Mouse (Mus musculus): ENCODE measurements around the gene Fscn3. TPM values are rescaled to one million over a fixed set of nuclear protein-coding genes. Genes with fewer than 3 reads are reported as not detected.

Fscn3 gene
- polyA plus RNA-seq, 1 experiment from 2014 or later: not detected

GRCm38 (mm10) chr6:28422651-28423290, 4.8 kb upstream of the Fscn3 start:
- H3K4me3 ChIP-seq (ENCODE audit: low read depth, low read length): peak overlapping the region; percentile 91
- H3K27ac ChIP-seq (ENCODE audit: low read depth, low read length): no peak overlapping the region
- H3K4me1 ChIP-seq (ENCODE audit: control insufficient read depth, insufficient read depth, low read length): peaks cover 16% of the 10 kb centered on the region
- peak; percentile 7; the same call in 1 of the 2 replicates for ATAC-seq (ENCODE audit: insufficient read depth, low FRiP score, low TSS enrichment)
- H3K36me3 ChIP-seq (ENCODE audit: control insufficient read depth, insufficient read depth, low read length): peaks cover 9% of the 10 kb centered on the region
- H3K9ac ChIP-seq (ENCODE audit: low read length): no peak overlapping the region
- DNase-seq (ENCODE audit: low spot score): no peak
- H3K27me3 ChIP-seq (ENCODE audit: control insufficient read depth, insufficient read depth, low read length): no peaks in the 10 kb centered on the region
- peak overlapping the region; percentile 72; the same call in 1 of the 2 replicates for H3K4me2 ChIP-seq (ENCODE audit: low read depth)
- 75% methylated on average over 15 of the region's 15 CpGs for WGBS
- H3K9me3 ChIP-seq (ENCODE audit: control insufficient read depth, low read length): no peaks in the 10 kb centered on the region

DNA sequence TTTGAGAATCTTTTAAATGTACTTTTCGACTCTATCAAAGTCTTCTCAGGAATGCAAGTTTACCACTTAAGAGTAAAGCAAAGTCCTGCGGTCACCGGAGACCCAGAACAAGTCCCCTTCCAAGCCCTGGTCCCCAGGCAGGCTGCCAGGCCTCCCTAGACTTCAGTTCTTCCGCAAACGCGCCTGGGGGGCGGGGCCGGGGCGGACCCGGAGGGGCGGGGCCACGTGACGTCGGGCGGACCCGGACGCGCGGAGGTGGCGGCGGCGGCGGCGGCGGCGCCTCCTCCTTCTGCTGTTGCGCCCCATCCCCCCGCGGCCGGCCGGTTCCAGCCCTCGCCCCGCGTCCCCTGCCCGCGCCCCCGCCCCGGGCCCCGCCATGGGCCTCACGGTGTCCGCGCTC, 4.3 kb upstream of the Fscn3 start, which contains the start of gene Arf5:
TSS of gene Arf5 (plus strand) at position 248 of the 400 bp plus-strand sequence.
- ATAC-seq (ENCODE audit: insufficient read depth, low FRiP score, low TSS enrichment) (peak; percentile 76), DNase-seq (ENCODE audit: low spot score) (peak; percentile 91)
- H3K27me3 ChIP-seq (ENCODE audit: control insufficient read depth, insufficient read depth, low read length): no peaks in the 10 kb centered on the region
- 2% methylated on average over 20 of the region's 42 CpGs for WGBS
- no peaks in the 10 kb centered on the region for H3K9me3 ChIP-seq (ENCODE audit: control insufficient read depth, low read length)
- H3K9ac ChIP-seq (ENCODE audit: low read length): peak within 1 kb of the TSS; percentile 89
- H3K4me3 ChIP-seq (ENCODE audit: low read depth, low read length): peak within 1 kb of the TSS; percentile 91
- H3K36me3 ChIP-seq (ENCODE audit: control insufficient read depth, insufficient read depth, low read length): peaks cover 5% of the 10 kb centered on the region
- H3K4me1 ChIP-seq (ENCODE audit: control insufficient read depth, insufficient read depth, low read length): peaks cover 16% of the 10 kb centered on the region
- peak within 1 kb of the TSS; percentile 72 for H3K4me2 ChIP-seq (ENCODE audit: low read depth)
- peak within 1 kb of the TSS; percentile 60 for H3K27ac ChIP-seq (ENCODE audit: low read depth, low read length)

DNA sequence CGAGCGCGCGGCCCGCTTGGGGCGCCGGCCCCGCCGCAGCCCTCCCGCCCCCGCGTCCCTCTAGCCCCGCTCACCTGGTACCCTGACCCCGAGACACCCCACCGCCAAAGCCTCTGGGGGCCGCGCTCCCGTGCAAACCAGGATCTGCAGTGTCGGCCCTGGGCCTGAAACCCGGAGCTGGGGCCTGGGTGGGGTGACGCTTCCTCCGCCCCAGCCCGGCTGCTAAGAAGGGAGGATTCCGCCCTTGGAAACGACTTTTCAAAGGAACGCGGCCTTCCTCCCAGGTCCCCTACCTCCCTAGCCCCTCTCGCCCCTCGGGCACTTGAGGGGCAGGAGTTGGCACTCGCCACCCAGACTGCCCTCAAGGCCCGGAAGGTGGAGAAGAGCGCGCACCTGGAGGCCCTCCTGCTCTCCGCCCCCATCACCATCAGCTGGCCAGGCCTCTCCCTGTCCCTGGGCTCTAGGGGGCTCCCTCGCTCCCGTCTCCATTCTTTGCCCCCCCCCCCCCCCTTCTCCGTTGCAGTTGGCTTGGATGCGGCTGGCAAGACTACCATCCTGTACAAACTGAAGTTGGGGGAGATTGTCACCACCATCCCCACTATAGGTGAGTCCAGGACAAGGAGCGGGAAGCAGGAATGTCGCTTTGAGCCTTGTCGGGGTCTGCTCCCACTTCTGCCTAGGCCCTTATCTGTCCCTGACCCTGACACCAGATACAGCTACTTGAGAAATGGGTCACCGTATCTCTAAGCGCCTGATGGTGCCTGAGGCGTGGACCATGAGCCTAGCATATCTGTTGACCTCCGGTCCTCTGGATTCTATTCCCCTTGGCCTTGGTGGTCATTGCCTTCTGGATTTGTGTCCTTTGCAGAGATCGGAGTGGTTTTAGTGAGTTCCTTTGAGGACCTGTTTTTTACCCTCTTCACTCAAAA, 3.6 kb upstream of the Fscn3 start:
- Histone ChIP-seq H3K27me3 (ENCODE audit: control insufficient read depth, insufficient read depth, low read length) (no peaks in the 10 kb centered on the region), H3K9me3 (ENCODE audit: control insufficient read depth, low read length) (no peaks in the 10 kb centered on the region), H3K4me2 (ENCODE audit: low read depth) (peak overlapping the region; percentile 72), H3K36me3 (ENCODE audit: control insufficient read depth, insufficient read depth, low read length) (peaks cover 1% of the 10 kb centered on the region), H3K4me1 (ENCODE audit: control insufficient read depth, insufficient read depth, low read length) (peaks cover 16% of the 10 kb centered on the region), H3K27ac (ENCODE audit: low read depth, low read length) (peak overlapping the region; percentile 60), H3K9ac (ENCODE audit: low read length) (peak overlapping the region; percentile 89), H3K4me3 (ENCODE audit: low read depth, low read length) (peak overlapping the region; percentile 91)
- ATAC-seq (ENCODE audit: insufficient read depth, low FRiP score, low TSS enrichment) (peak; percentile 40), DNase-seq (ENCODE audit: low spot score) (peak; percentile 54)
- 14% methylated on average over 35 of the region's 46 CpGs for WGBS

DNA sequence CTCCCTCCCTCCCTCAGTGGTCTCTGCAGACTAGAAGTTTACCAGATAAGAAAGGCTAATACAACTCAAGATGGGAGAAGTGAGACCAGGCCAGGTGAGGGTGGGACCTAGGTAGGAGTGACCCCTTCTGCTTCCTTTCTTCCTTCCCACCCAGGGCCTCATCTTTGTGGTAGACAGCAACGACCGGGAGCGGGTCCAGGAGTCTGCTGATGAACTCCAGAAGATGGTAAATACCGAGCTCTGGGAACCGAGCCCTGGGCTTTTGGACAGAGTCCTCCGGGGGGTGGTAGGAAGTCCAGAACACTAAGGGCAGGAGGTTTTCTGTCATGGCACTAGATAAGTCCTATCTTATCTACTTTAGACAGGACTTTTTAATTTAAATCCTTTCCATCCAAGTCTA, 2.6 kb upstream of the Fscn3 start:
- Histone ChIP-seq H3K9ac (ENCODE audit: low read length) (no peak overlapping the region), H3K4me2 (ENCODE audit: low read depth) (peak overlapping the region; percentile 72; the same call in 1 of the 2 replicates), H3K36me3 (ENCODE audit: control insufficient read depth, insufficient read depth, low read length) (no peaks in the 10 kb centered on the region), H3K27me3 (ENCODE audit: control insufficient read depth, insufficient read depth, low read length) (no peaks in the 10 kb centered on the region), H3K4me1 (ENCODE audit: control insufficient read depth, insufficient read depth, low read length) (peaks cover 12% of the 10 kb centered on the region), H3K9me3 (ENCODE audit: control insufficient read depth, low read length) (no peaks in the 10 kb centered on the region), H3K27ac (ENCODE audit: low read depth, low read length) (no peak overlapping the region), H3K4me3 (ENCODE audit: low read depth, low read length) (no peak overlapping the region)
- ATAC-seq (ENCODE audit: insufficient read depth, low FRiP score, low TSS enrichment) (no peak), DNase-seq (ENCODE audit: low spot score) (no peak)
- WGBS: 97% methylated on average over 6 of the region's 6 CpGs

GRCm38 (mm10) chr6:28428290-28428689, 701 bp downstream of the Fscn3 start, which contains the start of gene Gcc1:
Gene Gcc1, minus strand, starts transcription at chr6:28428390.
- no peak within 1 kb of the TSS for H3K27ac ChIP-seq (ENCODE audit: low read depth, low read length)
- H3K9ac ChIP-seq (ENCODE audit: low read length): no peak within 1 kb of the TSS
- H3K4me3 ChIP-seq (ENCODE audit: low read depth, low read length): no peak within 1 kb of the TSS
- no peaks in the 10 kb centered on the region for H3K27me3 ChIP-seq (ENCODE audit: control insufficient read depth, insufficient read depth, low read length)
- no peak for DNase-seq (ENCODE audit: low spot score)
- no peaks in the 10 kb centered on the region for H3K36me3 ChIP-seq (ENCODE audit: control insufficient read depth, insufficient read depth, low read length)
- WGBS: 90% methylated on average over 3 of the region's 3 CpGs
- H3K4me2 ChIP-seq (ENCODE audit: low read depth): no peak within 1 kb of the TSS
- no peaks in the 10 kb centered on the region for H3K9me3 ChIP-seq (ENCODE audit: control insufficient read depth, low read length)
- no peaks in the 10 kb centered on the region for H3K4me1 ChIP-seq (ENCODE audit: control insufficient read depth, insufficient read depth, low read length)
- no peak for ATAC-seq (ENCODE audit: insufficient read depth, low FRiP score, low TSS enrichment)

GRCm38 (mm10) chr6:28429870-28430269, 2.3 kb downstream of the Fscn3 start:
- Histone ChIP-seq H3K4me3 (ENCODE audit: low read depth, low read length) (no peak overlapping the region), H3K9ac (ENCODE audit: low read length) (no peak overlapping the region), H3K9me3 (ENCODE audit: control insufficient read depth, low read length) (no peaks in the 10 kb centered on the region), H3K4me1 (ENCODE audit: control insufficient read depth, insufficient read depth, low read length) (no peaks in the 10 kb centered on the region), H3K27ac (ENCODE audit: low read depth, low read length) (no peak overlapping the region), H3K27me3 (ENCODE audit: control insufficient read depth, insufficient read depth, low read length) (no peaks in the 10 kb centered on the region), H3K36me3 (ENCODE audit: control insufficient read depth, insufficient read depth, low read length) (no peaks in the 10 kb centered on the region), H3K4me2 (ENCODE audit: low read depth) (no peak overlapping the region)
- WGBS: 83% methylated on average over 11 of the region's 11 CpGs
- ATAC-seq (ENCODE audit: insufficient read depth, low FRiP score, low TSS enrichment) (no peak), DNase-seq (ENCODE audit: low spot score) (no peak)

- Histone ChIP-seq H3K4me1 (ENCODE audit: control insufficient read depth, insufficient read depth, low read length) (no peaks in the 10 kb centered on the region), H3K27me3 (ENCODE audit: control insufficient read depth, insufficient read depth, low read length) (no peaks in the 10 kb centered on the region), H3K4me2 (ENCODE audit: low read depth) (no peak overlapping the region), H3K9ac (ENCODE audit: low read length) (no peak overlapping the region), H3K4me3 (ENCODE audit: low read depth, low read length) (no peak overlapping the region), H3K27ac (ENCODE audit: low read depth, low read length) (no peak overlapping the region), H3K9me3 (ENCODE audit: control insufficient read depth, low read length) (no peaks in the 10 kb centered on the region), H3K36me3 (ENCODE audit: control insufficient read depth, insufficient read depth, low read length) (no peaks in the 10 kb centered on the region)
- ATAC-seq (ENCODE audit: insufficient read depth, low FRiP score, low TSS enrichment): no peak
- no peak for DNase-seq (ENCODE audit: low spot score)
- 75% methylated on average over 10 of the region's 10 CpGs for WGBS
Measured at GRCm38 (mm10) chr6:28430795-28431537, 3.4 kb downstream of the Fscn3 start.

DNA sequence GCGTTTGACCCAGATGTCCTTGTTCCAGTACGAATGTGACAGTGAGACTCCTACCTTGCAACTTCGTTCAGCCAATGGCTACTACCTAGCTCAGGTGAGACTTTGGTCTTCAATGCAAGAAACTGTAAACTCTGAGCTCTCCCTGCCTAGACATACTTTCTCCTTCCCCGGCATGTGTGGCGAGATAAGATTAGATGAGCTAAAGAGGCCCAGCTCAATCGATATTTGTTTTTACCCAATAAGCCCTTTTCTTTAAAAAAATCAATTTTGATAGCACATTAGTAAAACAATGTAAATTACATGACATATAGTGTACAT, 3.9 kb downstream of the Fscn3 start:
- 75% methylated on average over 6 of the region's 6 CpGs for WGBS
- Histone ChIP-seq H3K27ac (ENCODE audit: low read depth, low read length) (no peak overlapping the region), H3K9me3 (ENCODE audit: control insufficient read depth, low read length) (no peaks in the 10 kb centered on the region), H3K4me2 (ENCODE audit: low read depth) (no peak overlapping the region), H3K27me3 (ENCODE audit: control insufficient read depth, insufficient read depth, low read length) (no peaks in the 10 kb centered on the region), H3K36me3 (ENCODE audit: control insufficient read depth, insufficient read depth, low read length) (no peaks in the 10 kb centered on the region), H3K9ac (ENCODE audit: low read length) (no peak overlapping the region), H3K4me1 (ENCODE audit: control insufficient read depth, insufficient read depth, low read length) (no peaks in the 10 kb centered on the region), H3K4me3 (ENCODE audit: low read depth, low read length) (no peak overlapping the region)
- ATAC-seq (ENCODE audit: insufficient read depth, low FRiP score, low TSS enrichment): no peak
- no peak for DNase-seq (ENCODE audit: low spot score)
